Mouse (Mus musculus): ENCODE measurements at regions not wholly inside any gene's neighbourhood (a gene's known extent, or its start where the extent isn't known, plus 50 kb on each side); places are given as distances from the start of the nearest gene placed in this dataset.

DNA sequence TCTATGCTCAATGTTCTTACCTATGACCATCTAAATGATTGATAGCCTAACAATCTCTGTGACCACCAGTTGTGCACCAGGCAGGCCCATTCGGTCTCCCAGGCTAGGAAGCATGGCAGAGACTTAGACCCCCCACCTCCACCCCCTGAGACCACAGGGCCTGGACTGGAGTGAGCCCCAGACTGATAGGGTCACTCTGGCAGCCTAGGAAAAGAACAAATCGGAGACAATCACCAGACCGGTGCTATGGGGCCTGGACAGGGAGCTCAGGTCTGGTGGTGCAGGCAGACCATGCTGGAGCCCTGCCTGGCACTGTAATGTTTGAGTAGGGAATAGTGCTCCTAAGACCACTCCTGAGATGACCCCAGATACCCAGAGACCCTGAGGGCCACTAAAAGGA is 366.7 kb downstream of the Med10 start:
- TF ChIP-seq POLR2A (IDR thresholded peaks at IDR 0.05; ENCODE audit: extremely low read depth, insufficient read depth, low read length) (no peak), CTCF (IDR thresholded peaks at IDR 0.05; ENCODE audit: extremely low read depth, insufficient read depth, low read length) (no peak)

Measured in cortical plate, adult 2 months (tissue).